Mouse (Mus musculus) liver, embryonic 14 days (tissue): ENCODE data around the gene Chchd1. TPM values are rescaled to one million over a fixed set of nuclear protein-coding genes. Genes with fewer than 3 reads are reported as not detected.

Experiments
- polyA plus RNA-seq: library from polyadenylated mRNA; depleted of rRNA; stranded (reverse); fragments of >200 nt; gene quantifications from 2 replicates; pipeline ENCODE4 v1.2.3, GENCODE M21; 2012; rRNA removed

Chchd1 gene
- 63.3 and 71.3 TPM in 2 replicates for polyA plus RNA-seq

DNA sequence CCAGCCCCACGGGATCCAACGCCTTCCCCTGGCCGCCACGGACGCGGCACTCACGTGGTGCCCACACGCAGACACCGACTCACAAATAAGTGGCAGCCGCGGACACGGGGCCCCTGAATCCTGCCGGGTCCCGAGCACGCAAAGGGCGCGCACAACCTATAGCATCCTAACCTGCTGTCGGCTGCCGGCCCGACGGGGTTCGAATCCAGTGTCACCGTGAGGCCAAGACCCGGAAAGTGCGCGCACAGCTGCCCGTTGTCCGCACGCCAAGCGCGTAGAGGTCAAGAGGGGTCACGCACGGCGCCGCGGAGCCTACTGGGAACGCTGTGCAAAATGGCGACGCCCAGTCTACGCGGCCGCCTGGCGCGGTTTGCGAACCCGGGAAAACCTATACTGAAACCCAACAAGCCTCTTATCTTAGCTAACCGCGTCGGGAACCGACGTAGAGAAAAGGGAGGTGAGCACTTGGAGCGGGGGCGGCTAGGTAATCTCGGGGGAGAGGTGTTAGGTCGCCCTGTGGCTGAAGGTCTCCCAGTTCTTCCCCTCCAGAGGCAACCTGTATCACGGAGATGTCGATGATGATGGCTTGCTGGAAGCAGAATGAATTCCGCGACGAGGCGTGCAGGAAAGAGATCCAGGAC lies at the start of gene Chchd1:
Chchd1 (plus strand) TSS at position 266 of the 641 bp plus-strand sequence.

GRCm38 (mm10) chr14:20656361-20656760 lies 46.4 kb upstream of the Chchd1 start, which contains the start of gene Myoz1:
TSS of gene Myoz1 (minus strand) at chr14:20656540.

DNA sequence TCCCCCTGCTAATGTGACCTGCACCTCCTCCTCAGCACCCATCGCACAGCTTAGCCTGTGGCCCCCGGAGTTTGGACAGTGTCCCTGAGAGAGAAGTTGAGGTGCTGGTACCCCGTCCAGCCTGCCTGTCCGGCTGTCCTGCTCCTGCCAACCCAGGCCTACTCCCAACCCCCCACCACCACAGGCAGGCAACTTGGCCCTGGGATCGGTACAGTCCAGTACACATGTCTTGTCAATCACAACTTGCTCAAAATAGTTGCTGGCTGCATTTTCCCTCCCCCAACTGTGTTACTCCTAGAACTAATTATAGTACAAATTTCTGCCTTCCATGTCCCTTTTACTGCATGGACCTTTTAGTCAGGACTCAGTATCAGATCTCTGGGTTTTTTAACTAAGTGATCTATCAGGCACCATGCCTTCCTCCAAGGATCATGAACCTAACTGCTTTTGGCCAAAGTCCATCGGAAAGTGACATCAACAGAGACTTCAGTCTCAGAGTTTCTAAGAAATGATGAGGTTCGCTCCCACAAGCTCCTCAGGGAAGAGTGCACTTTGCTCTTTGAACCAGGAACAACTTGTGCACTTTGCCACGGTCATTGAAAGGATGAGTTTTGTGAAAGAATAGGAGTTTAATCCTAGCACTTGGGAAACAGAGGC lies 34.5 kb upstream of the Chchd1 start, which contains the start of gene Synpo2l:
Synpo2l (minus strand) TSS at position 201 of the 657 bp plus-strand sequence.

GRCm38 (mm10) chr14:20674064-20674833 lies 28.6 kb upstream of the Chchd1 start, which contains the start of gene Sec24c:
TSS of gene Sec24c (plus strand) at chr14:20674308.

DNA sequence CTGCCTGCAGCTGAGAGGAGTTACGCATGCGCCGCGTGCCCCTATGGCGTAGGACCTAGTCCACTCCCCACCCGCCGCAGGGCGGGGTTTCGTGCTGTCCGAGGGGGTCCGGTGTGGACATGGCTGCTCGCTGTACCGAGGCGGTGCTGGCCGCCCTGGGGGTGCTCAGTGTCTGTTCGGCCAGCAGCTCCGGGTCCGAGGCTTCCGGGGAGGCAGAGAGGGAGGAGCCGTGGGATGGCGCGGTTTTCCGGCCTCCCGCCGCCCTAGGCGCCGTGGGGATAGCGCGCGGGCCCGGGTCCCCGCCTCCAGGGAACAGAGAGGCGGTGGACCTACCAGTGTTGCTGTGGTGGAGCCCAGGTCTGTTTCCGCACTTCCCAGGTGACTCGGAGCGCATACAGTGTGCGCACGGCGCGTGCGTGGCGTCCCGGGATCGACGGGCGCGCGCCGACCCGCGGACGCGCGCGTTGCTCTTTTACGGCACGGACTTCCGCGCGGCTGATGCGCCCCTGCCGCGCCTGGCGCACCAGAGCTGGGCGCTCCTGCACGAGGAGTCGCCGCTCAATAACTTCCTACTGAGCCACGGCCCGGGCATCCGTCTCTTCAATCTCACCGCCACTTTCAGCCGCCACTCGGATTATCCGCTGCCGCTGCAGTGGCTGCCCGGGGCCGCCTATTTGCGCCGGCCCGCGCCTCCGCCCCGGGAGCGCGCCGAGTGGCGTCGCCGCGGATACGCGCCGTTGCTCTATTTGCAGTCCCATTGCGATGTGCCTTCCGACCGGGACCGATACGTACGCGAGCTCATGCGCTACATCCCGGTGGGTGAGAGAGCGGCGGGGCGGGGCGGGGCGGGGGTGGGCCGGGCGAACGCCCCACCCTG lies 7.7 kb upstream of the Chchd1 start, which contains the start of gene Fut11:
Fut11 (plus strand) TSS at position 85 of the 877 bp plus-strand sequence.

GRCm38 (mm10) chr14:20707201-20708190 lies 4.7 kb downstream of the Chchd1 start, which contains the start of gene Zswim8:
TSS of gene Zswim8 (plus strand) at chr14:20707552.

DNA sequence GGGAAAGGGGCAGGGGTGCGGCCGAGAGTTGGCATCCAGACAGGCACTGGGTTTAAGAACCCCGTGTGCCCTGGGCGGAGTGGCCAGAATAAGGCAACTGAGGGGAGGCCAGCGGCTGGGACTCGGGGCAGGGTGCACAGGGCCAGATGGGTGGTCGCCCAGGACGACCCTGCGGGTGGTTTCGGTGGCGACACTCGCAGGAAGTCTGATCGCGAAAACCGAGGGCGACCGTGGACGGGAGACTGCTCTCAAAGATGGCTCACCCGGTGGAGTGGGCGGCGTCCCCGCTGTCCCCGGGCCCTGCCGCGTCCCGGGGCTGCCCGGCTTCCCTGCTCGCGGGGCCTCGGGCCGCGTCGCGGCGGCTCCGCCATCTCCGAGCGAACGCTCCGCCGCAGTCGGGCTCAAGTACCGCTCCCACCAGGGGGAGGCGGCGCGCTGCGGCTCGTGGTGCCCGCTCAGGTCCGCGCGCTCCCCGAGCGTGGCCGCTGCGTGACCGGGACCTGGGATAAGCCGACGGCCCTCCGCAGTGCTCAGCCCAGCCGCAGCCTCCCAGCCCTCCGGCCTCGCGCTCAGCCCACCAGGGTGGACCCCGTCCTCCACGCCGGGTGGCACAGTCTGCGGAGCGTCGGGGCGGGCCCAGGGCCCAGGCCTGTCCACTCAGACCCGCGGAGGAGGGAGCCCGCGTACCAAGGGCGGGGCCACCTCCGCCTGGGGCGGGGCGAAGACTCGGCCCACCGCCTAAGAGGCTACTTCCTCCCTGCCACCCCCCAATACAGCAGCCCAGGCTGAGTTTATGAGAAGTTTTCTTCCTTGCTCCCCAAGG lies 31.4 kb downstream of the Chchd1 start, which contains the start of gene Ndst2:
Ndst2 (minus strand) TSS at position 611 of the 823 bp plus-strand sequence.

Other genes starting within 250 kb of the Chchd1 start
- 37.5 and 39.0 TPM in 2 replicates for gene Anxa7, start 222.9 kb upstream of the Chchd1 start, polyA plus RNA-seq
- gene Mss51, start 206.1 kb upstream of the Chchd1 start, polyA plus RNA-seq = 1.4 and 1.9 TPM in 2 replicates
- 25.2 and 29.3 TPM in 2 replicates for gene Ppp3cb, start 156.4 kb upstream of the Chchd1 start, polyA plus RNA-seq
- gene Usp54, start 61.9 kb upstream of the Chchd1 start, polyA plus RNA-seq = 1.5 TPM in 2 replicates
- gene Myoz1, start 46.5 kb upstream of the Chchd1 start, polyA plus RNA-seq = 0.08 and 0.36 TPM in 2 replicates
- 0.05 and 0.43 TPM in 2 replicates for gene Synpo2l, start 34.7 kb upstream of the Chchd1 start, polyA plus RNA-seq
- gene Sec24c, start 28.7 kb upstream of the Chchd1 start, polyA plus RNA-seq = 31.9 and 38.3 TPM in 2 replicates
- 3.0 and 3.4 TPM in 2 replicates for gene Fut11, start 8.0 kb upstream of the Chchd1 start, polyA plus RNA-seq
- gene Zswim8, start 4.5 kb downstream of the Chchd1 start, polyA plus RNA-seq = 13.7 and 15.3 TPM in 2 replicates
- 19.0 and 23.5 TPM in 2 replicates for gene Ndst2, start 31.6 kb downstream of the Chchd1 start, polyA plus RNA-seq
- gene Camk2g, start 91.1 kb downstream of the Chchd1 start, polyA plus RNA-seq = 4.9 and 6.0 TPM in 2 replicates
- gene Plau, start 133.7 kb downstream of the Chchd1 start, polyA plus RNA-seq = 1.3 TPM in 2 replicates
- 16.5 and 18.4 TPM in 2 replicates for gene Vcl, start 226.4 kb downstream of the Chchd1 start, polyA plus RNA-seq